ENCODE assay signal across 13 mouse cellular contexts in the genomic region with DNA sequence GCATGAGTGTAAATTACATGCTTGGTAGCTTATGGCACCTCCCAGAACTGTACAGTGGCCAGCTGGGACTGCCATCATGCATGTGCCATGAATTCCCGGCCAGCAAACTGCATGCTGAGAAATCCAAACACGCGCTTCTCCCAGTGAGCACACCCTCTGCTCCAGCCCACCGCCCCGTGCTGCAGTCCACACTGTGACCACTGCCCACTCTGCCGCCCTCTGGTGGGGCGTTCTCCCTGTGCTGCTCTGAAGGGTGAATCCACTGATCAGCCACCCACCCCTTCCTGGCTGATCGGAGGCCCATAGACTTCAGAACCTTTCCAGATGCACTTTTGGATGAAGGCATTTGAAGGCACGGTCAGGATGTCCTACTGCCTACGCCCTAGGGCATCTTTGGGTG. TPM values are rescaled to one million over a fixed set of nuclear protein-coding genes. Genes with fewer than 3 reads are reported as not detected.
DNase-seq lines count a peak whose midpoint lies in the region; TF ChIP-seq lines count a peak whose summit lies in the region.
"Had no signal": no experiment of that assay in that cellular context is flagged by ENCODE, and none has a peak within 500 bp of the region (broad histone marks: within the 10 kb centered on the region; RNA-seq: fewer than 3 reads in every experiment).

No protein-coding gene starts in this region.

- peak; percentile 42 to 61 for DNase-seq in cerebellum, postnatal 14 days
- no peak for DNase-seq in cerebellum, adult 9-10 months
- peak in 1 of 2 experiments; percentile 49 for DNase-seq in layer of hippocampus, adult 2 months (ENCODE audit: low spot score in 2 of 2)
- DNase-seq in layer of hippocampus, adult 9-11 months: no peak
- DNase-seq in right cerebral cortex, postnatal 14 days: peak; percentile 57
- no peak for DNase-seq in right cerebral cortex, adult 2 months (ENCODE audit: low spot score in 2 of 2)
- peak; percentile 4 for DNase-seq in thymus, postnatal 25 days
- no peak for DNase-seq in yolk sac, embryonic 10.5 days (ENCODE audit: low spot score)
- DNase-seq: gastrocnemius, postnatal 36 days; right cerebral cortex, postnatal 25 days had no signal

- peak; percentile 71 for TF ChIP-seq CTCF in layer of hippocampus, adult 2 months (conservative IDR thresholded peaks at IDR 0.05)

- no peak overlapping the region for H3K4me3 ChIP-seq in layer of hippocampus, adult 2 months
- H3K4me3 ChIP-seq: forebrain, embryonic 13.5 days; megakaryocyte, embryonic 14.5 days; stomach, embryonic 15.5 days had no signal

- H3K27ac ChIP-seq in layer of hippocampus, adult 2 months: peak overlapping the region; percentile 86
- H3K27ac ChIP-seq: forebrain, embryonic 13.5 days; stomach, embryonic 15.5 days had no signal

RNA-seq across cellular contexts. Expression of gene Gpr12, which starts 44.6 kb away (rescaled TPM):
- total RNA-seq in layer of hippocampus, adult 2 months (2021): 10 to 100 TPM; 37.1 to 45.2 TPM
- total RNA-seq: gastrocnemius, postnatal 36 days had no signal

Comparison
In these comparisons a context has a peak if more than half of its experiments do, and no peak if none do; other contexts are left out.
1. DNase-seq: peak in cerebellum, postnatal 14 days (2 of 2), right cerebral cortex, postnatal 14 days (single experiment) and thymus, postnatal 25 days (single experiment); none in cerebellum, adult 9-10 months (single experiment), layer of hippocampus, adult 9-11 months (single experiment), right cerebral cortex, adult 2 months (0 of 2) and yolk sac, embryonic 10.5 days (single experiment).